Mouse (Mus musculus): ENCODE results near the gene Hist1h4b. TPM values are rescaled to one million over a fixed set of nuclear protein-coding genes. Genes with fewer than 3 reads are reported as not detected.
"Not testable (repeated sequence)": the region's sequence is repeated elsewhere in the genome, so short reads cannot be mapped to it uniquely, and the experiment has no call there.

Gene Hist1h4b
- total and polyA plus RNA-seq, 3 experiments = 19.0 to 3,071 TPM; not detected in 1

- Histone ChIP-seq H3K36me3 (ENCODE audit: control insufficient read depth in 1 of 2, insufficient read depth in 2 of 2, low read length in 2 of 2) (peaks cover 0 to 46% of the 10 kb centered on the region in 2 experiments; a peak in 2 of 4 replicates), H3K9ac (ENCODE audit: control insufficient read depth, low read depth, low read length, poor library complexity, severe bottlenecking) (peak within 1 kb of the TSS; percentile 96), H3K4me3 (ENCODE audit: control insufficient read depth in 1 of 2, insufficient read depth in 1 of 2, low read depth in 2 of 2, low read length in 2 of 2) (peak within 1 kb of the TSS; percentile 23 to 60), H3K27ac (ENCODE audit: control insufficient read depth, low read depth, low read length) (peak within 1 kb of the TSS; percentile 98), H3K79me2 (ENCODE audit: control insufficient read depth, insufficient read depth, low read length, poor library complexity) (peaks cover 1% of the 10 kb centered on the region; the same call in 1 of the 2 replicates), H3K27me3 (ENCODE audit: control insufficient read depth in 1 of 2, insufficient read depth in 2 of 2, low read length in 2 of 2) (no peaks in the 10 kb centered on the region), H3K9me3 (replicated peaks; ENCODE audit: insufficient read depth, low read length) (no peaks in the 10 kb centered on the region), H3K4me1 (ENCODE audit: control insufficient read depth in 1 of 2, insufficient read depth in 2 of 2, low read length in 2 of 2) (peaks cover 0 to 19% of the 10 kb centered on the region in 2 experiments; a peak in 2 of 4 replicates)
- TF ChIP-seq UBTF (IDR thresholded peaks at IDR 0.05; ENCODE audit: borderline replicate concordance, insufficient read depth, low read depth, low read length) (peak; percentile 75; the same call in 1 of the 2 replicates), POLR2A (IDR thresholded peaks at IDR 0.05; ENCODE audit: control insufficient read depth in 1 of 2, insufficient read depth in 1 of 2, low read depth in 1 of 2, low read length in 2 of 2, poor library complexity in 1 of 2) (peak; percentile 95 to 98; a peak in 3 of 4 replicates), TBP (IDR thresholded peaks at IDR 0.05; ENCODE audit: low read depth, low read length) (peak; percentile 99), POLR2AphosphoS5 (IDR thresholded peaks at IDR 0.05; ENCODE audit: borderline replicate concordance, low read depth, low read length) (peak; percentile 91; the same call in 1 of the 2 replicates), MAFK (IDR thresholded peaks at IDR 0.05; ENCODE audit: borderline replicate concordance, low read depth, low read length) (no peak), ZKSCAN1 (IDR thresholded peaks at IDR 0.05; ENCODE audit: low read depth, low read length) (no peak)
- DNase-seq (ENCODE audit: low read depth, low spot score) = peak; percentile 97
These were observed 11.2 kb upstream of the Hist1h4b start, which contains the start of gene Hist1h3c for GRCm38 (mm10) chr13:23745381-23746161. TSS of gene Hist1h3c (minus strand) at chr13:23745602.

GRCm38 (mm10) chr13:23746201-23747080, 10.4 kb upstream of the Hist1h4b start, which contains the start of gene Hist1h2bb:
TSS of gene Hist1h2bb (plus strand) at chr13:23746734.
- peak; percentile 99 for TF ChIP-seq TBP (IDR thresholded peaks at IDR 0.05; ENCODE audit: low read depth, low read length)
- TF ChIP-seq POLR2AphosphoS5 (IDR thresholded peaks at IDR 0.05; ENCODE audit: borderline replicate concordance, low read depth, low read length) = peak; percentile 98; the same call in 1 of the 2 replicates
- TF ChIP-seq POLR2A (IDR thresholded peaks at IDR 0.05; ENCODE audit: control insufficient read depth in 1 of 2, insufficient read depth in 1 of 2, low read depth in 1 of 2, low read length in 2 of 2, poor library complexity in 1 of 2) = peak in 1 of 2 experiments; percentile 98; a peak in 3 of 4 replicates
- peak; percentile 86; the same call in 1 of the 2 replicates for TF ChIP-seq UBTF (IDR thresholded peaks at IDR 0.05; ENCODE audit: borderline replicate concordance, insufficient read depth, low read depth, low read length)
- Histone ChIP-seq H3K4me1 (ENCODE audit: control insufficient read depth in 1 of 2, insufficient read depth in 2 of 2, low read length in 2 of 2) (peaks cover 0 to 19% of the 10 kb centered on the region in 2 experiments; a peak in 2 of 4 replicates), H3K27ac (ENCODE audit: control insufficient read depth, low read depth, low read length) (peak within 1 kb of the TSS; percentile 99), H3K4me3 (ENCODE audit: control insufficient read depth in 1 of 2, insufficient read depth in 1 of 2, low read depth in 2 of 2, low read length in 2 of 2) (peak within 1 kb of the TSS; percentile 23 to 60; a peak in 3 of 4 replicates), H3K9ac (ENCODE audit: control insufficient read depth, low read depth, low read length, poor library complexity, severe bottlenecking) (peak within 1 kb of the TSS; percentile 96), H3K36me3 (ENCODE audit: control insufficient read depth in 1 of 2, insufficient read depth in 2 of 2, low read length in 2 of 2) (peaks cover 0 to 46% of the 10 kb centered on the region in 2 experiments; a peak in 2 of 4 replicates)
- not testable (repeated sequence) for H3K79me2 ChIP-seq (ENCODE audit: control insufficient read depth, insufficient read depth, low read length, poor library complexity); H3K9me3 ChIP-seq (replicated peaks; ENCODE audit: insufficient read depth, low read length); H3K27me3 ChIP-seq (ENCODE audit: control insufficient read depth in 1 of 2, insufficient read depth in 2 of 2, low read length in 2 of 2)
- peak; percentile 96 for DNase-seq (ENCODE audit: low read depth, low spot score)

Measured in MEL (cell line).